Mouse (Mus musculus) hindbrain, embryonic 11.5 days (tissue): ENCODE results near the gene Galnt9. TPM values are rescaled to one million over a fixed set of nuclear protein-coding genes. Genes with fewer than 3 reads are reported as not detected.
A peak's percentile ranks its signal among the peaks of the same experiment; 100 is the strongest.

Experiments used
- ATAC-seq: fragments of 200-750 bp; cut with Nextera tagmentation; 2 replicates; pipeline ENCODE4 v1.8.0; 2017; ENCODE audit warnings: mild to moderate bottlenecking, moderate TSS enrichment, moderate library complexity; ENCODE audit not compliant: low FRiP score
- DNase-seq: peaks from one replicate; pipeline ENCODE4 v3.0.0-alpha.2; 2015; ENCODE audit warnings: low spot score
- H3K27ac ChIP-seq: fragments of 300-500 bp; sonication (generic); 2 replicates; pipeline ENCODE4 v1.5.1; 2014; ENCODE audit warnings: mild to moderate bottlenecking, low read depth, low read length
- H3K27me3 ChIP-seq: fragments of 300-500 bp; sonication (generic); 2 replicates; pipeline ENCODE4 v1.6.1; 2014; ENCODE audit warnings: mild to moderate bottlenecking, low read length, moderate library complexity, mixed read lengths; ENCODE audit not compliant: control insufficient read depth, insufficient read depth
- H3K36me3 ChIP-seq: fragments of 300-500 bp; sonication (generic); 2 replicates; pipeline ENCODE4 v1.6.1; 2014; ENCODE audit warnings: mild to moderate bottlenecking, low read length, moderate library complexity, mixed read lengths; ENCODE audit not compliant: control insufficient read depth, insufficient read depth
- H3K4me1 ChIP-seq: fragments of 300-500 bp; sonication (generic); replicated peaks from 2 replicates; pipeline ENCODE4 v1.6.1; 2014; ENCODE audit warnings: low read length, mixed read lengths; ENCODE audit not compliant: control insufficient read depth, insufficient read depth
- H3K4me2 ChIP-seq: fragments of 300-500 bp; sonication (generic); replicated peaks from 2 replicates; pipeline ENCODE4 v1.6.1; 2014; ENCODE audit warnings: mild to moderate bottlenecking, low read depth, low read length
- H3K4me3 ChIP-seq: fragments of 300-500 bp; sonication (generic); 2 replicates; pipeline ENCODE4 v1.5.1; 2014; ENCODE audit warnings: low read depth, low read length
- H3K9ac ChIP-seq: fragments of 300-500 bp; sonication (generic); 2 replicates; pipeline ENCODE4 v1.6.1; 2014; ENCODE audit warnings: low read depth, low read length
- H3K9me3 ChIP-seq: fragments of 300-500 bp; sonication (generic); 2 replicates; pipeline ENCODE4 v1.6.1; 2016; ENCODE audit warnings: low read length; ENCODE audit not compliant: control insufficient read depth
- WGBS: fragments of 180-500 bp; shearing (Covaris S2); extraction: QIAGEN DNeasy Blood & Tissue Kit; methylation state at CpG from one replicate; pipeline ENCODE4 v1.1.7; 2014; 5-methylcytosine and 5-hydroxymethylcytosine counted together
- polyA plus RNA-seq: library from polyadenylated mRNA; unstranded; fragments of >200 nt; fragmentation: Nextera tagmentation; extraction: Ambion mirVana; gene quantifications from 2 replicates; pipeline ENCODE4 v1.2.1, GENCODE M21; 2014

Gene Galnt9
- polyA plus RNA-seq, 1 experiment from 2014 or later: 4.3 TPM

DNA sequence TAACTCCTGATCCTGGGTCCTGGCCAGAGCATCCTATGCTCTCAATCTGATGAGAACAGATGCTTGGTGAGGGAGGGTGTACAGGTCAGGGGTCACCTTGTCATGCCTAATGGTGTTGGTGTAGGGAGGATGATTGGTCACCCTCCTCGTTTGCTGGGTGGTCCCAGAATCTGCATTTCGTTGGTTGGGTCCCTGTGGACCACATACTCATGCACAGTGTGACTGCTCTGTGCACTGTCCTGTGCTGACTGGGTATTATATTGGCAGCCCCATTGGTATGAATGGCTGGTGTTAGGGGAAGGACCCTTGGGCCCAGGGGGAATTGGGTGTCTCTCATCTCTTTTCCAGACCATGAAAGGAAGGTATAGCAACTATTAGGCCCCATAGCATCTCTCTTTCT is 11.0 kb downstream of the Galnt9 start:
- 63% methylated on average over 2 of the region's 2 CpGs for WGBS
- DNase-seq: no peak

DNA sequence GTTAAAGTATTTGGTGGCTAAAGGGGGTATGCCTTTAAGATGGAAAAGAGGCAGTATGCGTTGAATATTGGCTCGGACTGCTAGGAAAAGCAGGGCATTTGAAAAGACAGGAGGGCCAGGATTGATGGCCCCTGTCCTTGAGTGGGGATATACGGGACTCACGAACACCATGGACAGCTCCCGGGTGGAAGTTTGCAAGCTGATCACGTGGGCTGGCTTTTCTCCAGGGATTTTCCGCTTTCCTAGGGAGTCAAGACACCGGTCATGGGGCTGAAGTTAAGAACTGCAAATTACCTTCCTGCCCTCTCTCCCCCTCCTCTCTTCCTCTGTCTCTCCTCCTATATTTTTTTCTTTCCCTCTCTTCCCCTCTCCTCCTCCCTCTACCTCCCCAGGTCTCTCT is 14.2 kb downstream of the Galnt9 start:
- H3K4me3 ChIP-seq: no peak overlapping the region
- H3K36me3 ChIP-seq: no peaks in the 10 kb centered on the region
- H3K27me3 ChIP-seq: no peaks in the 10 kb centered on the region
- H3K9ac ChIP-seq: no peak overlapping the region
- H3K4me2 ChIP-seq: no peak overlapping the region
- WGBS: 14% methylated on average over 8 of the region's 8 CpGs
- peak; percentile 43 for DNase-seq
- ATAC-seq: no peak
- no peaks in the 10 kb centered on the region for H3K4me1 ChIP-seq
- H3K27ac ChIP-seq: no peak overlapping the region
- no peaks in the 10 kb centered on the region for H3K9me3 ChIP-seq

More for the DNA sequence above, 11.0 kb downstream of the Galnt9 start:
- Histone ChIP-seq H3K4me2 (no peak overlapping the region), H3K27me3 (no peaks in the 10 kb centered on the region), H3K9ac (no peak overlapping the region), H3K4me3 (no peak overlapping the region), H3K36me3 (no peaks in the 10 kb centered on the region), H3K27ac (no peak overlapping the region), H3K9me3 (no peaks in the 10 kb centered on the region), H3K4me1 (no peaks in the 10 kb centered on the region)
- no peak for ATAC-seq

DNA sequence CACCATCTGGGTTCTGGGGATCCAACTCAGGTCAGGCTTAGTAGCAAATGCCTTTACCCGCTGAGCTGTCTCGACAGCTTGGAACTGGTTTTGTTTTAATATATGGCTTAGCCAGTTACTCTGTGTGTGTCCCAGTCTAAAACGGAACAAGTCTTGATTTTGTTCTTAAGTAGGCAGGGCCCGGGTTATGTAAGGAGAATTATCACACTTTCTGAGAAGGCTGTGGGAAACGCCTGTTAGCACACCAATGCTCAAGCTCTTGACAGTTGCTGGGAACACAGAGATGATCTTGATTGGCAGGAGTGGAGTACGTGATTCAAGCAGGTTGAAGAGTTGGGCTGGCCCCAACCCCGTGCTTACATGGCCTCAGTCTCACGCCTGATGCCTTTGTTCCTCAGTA is 15.5 kb downstream of the Galnt9 start:
- Histone ChIP-seq H3K4me3 (no peak overlapping the region), H3K4me1 (no peaks in the 10 kb centered on the region), H3K36me3 (no peaks in the 10 kb centered on the region), H3K4me2 (no peak overlapping the region), H3K9me3 (no peaks in the 10 kb centered on the region), H3K27ac (no peak overlapping the region), H3K9ac (no peak overlapping the region), H3K27me3 (no peaks in the 10 kb centered on the region)
- WGBS: 90% methylated on average over 8 of the region's 8 CpGs
- no peak for ATAC-seq
- no peak for DNase-seq

- H3K36me3 ChIP-seq: no peaks in the 10 kb centered on the region
- no peak overlapping the region for H3K9ac ChIP-seq
- H3K27me3 ChIP-seq: no peaks in the 10 kb centered on the region
- no peak overlapping the region for H3K4me3 ChIP-seq
- no peak overlapping the region for H3K4me2 ChIP-seq
- H3K27ac ChIP-seq: no peak overlapping the region
- WGBS: 86% methylated on average over 16 of the region's 16 CpGs
- DNase-seq (no peak), ATAC-seq (no peak)
- no peaks in the 10 kb centered on the region for H3K4me1 ChIP-seq
- H3K9me3 ChIP-seq: no peaks in the 10 kb centered on the region
These were observed 18.7 kb downstream of the Galnt9 start for GRCm38 (mm10) chr5:110562741-110563326.

DNA sequence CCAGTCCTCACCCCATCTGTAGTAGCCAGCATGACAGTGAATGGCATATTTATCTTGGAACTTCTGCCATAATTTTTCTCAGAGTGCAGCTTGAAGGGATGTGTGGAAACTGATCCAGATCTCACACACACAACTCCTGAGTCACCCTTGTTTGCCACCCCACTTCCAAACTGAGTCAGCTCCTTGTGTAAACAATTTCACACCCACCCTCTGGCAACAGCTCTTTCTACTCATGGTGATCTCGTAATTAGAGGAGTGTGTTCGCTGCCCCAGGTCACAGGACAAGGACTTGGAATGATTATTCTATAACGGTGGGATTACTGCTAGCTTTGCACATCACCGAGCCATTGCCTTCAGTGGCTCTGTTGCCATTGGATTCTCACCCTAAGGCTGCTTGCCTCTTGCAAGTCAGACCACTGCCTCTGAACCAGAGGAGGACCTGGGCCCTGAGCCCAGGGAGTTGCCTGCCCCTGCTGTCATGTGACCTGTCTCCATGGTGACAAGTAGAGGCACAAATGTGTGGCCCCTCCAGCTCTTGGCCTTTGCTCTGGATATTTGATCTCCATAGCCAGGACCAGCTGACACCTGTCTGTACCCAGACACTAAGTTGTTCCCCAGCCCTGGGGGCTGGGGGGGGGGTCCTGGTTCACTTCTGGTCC is 21.0 kb downstream of the Galnt9 start:
- Histone ChIP-seq H3K9me3 (no peaks in the 10 kb centered on the region), H3K4me3 (no peak overlapping the region), H3K27ac (no peak overlapping the region), H3K27me3 (no peaks in the 10 kb centered on the region), H3K9ac (no peak overlapping the region), H3K36me3 (no peaks in the 10 kb centered on the region), H3K4me1 (no peaks in the 10 kb centered on the region), H3K4me2 (no peak overlapping the region)
- 65% methylated on average over 4 of the region's 4 CpGs for WGBS
- DNase-seq (peak; percentile 11), ATAC-seq (no peak)

- no peak for DNase-seq
- no peaks in the 10 kb centered on the region for H3K36me3 ChIP-seq
- no peak overlapping the region for H3K4me3 ChIP-seq
- no peaks in the 10 kb centered on the region for H3K4me1 ChIP-seq
- H3K27ac ChIP-seq: no peak overlapping the region
- H3K9me3 ChIP-seq: no peaks in the 10 kb centered on the region
- H3K27me3 ChIP-seq: no peaks in the 10 kb centered on the region
- no peak overlapping the region for H3K4me2 ChIP-seq
- no peak overlapping the region for H3K9ac ChIP-seq
- no peak for ATAC-seq
- WGBS: 90% methylated on average over 2 of the region's 2 CpGs
These were observed 23.4 kb downstream of the Galnt9 start for GRCm38 (mm10) chr5:110567547-110567946.

DNA sequence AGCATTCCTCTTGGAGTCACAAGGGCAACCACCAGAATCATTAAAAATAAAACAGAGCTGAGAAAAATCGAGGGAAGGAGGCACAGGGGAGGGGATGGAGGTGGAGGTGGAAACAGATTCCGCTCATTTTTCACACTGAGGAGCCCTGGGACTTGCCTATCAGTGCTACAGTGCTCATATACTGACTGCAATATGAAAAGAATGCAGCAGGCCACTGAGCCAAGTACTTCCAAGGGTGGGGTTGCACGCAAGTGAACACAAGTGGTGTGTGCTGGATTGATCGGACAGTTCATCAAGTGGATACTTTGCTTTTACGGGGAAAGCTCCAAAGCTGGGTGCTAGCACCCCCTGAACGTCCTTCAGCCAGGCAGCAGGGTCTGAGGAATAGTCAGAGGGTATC is 30.7 kb downstream of the Galnt9 start:
- no peak for DNase-seq
- Histone ChIP-seq H3K4me1 (no peaks in the 10 kb centered on the region), H3K27ac (no peak overlapping the region), H3K36me3 (no peaks in the 10 kb centered on the region), H3K27me3 (no peaks in the 10 kb centered on the region), H3K4me3 (no peak overlapping the region), H3K4me2 (no peak overlapping the region), H3K9ac (no peak overlapping the region), H3K9me3 (no peaks in the 10 kb centered on the region)
- ATAC-seq: no peak
- WGBS: 85% methylated on average over 6 of the region's 6 CpGs

GRCm38 (mm10) chr5:110579296-110579695 is 35.1 kb downstream of the Galnt9 start:
- Histone ChIP-seq H3K9ac (no peak overlapping the region), H3K27ac (no peak overlapping the region), H3K27me3 (no peaks in the 10 kb centered on the region), H3K9me3 (no peaks in the 10 kb centered on the region), H3K4me1 (no peaks in the 10 kb centered on the region), H3K4me3 (no peak overlapping the region), H3K36me3 (no peaks in the 10 kb centered on the region), H3K4me2 (no peak overlapping the region)
- ATAC-seq (no peak), DNase-seq (no peak)
- WGBS: 86% methylated on average over 4 of the region's 4 CpGs

DNA sequence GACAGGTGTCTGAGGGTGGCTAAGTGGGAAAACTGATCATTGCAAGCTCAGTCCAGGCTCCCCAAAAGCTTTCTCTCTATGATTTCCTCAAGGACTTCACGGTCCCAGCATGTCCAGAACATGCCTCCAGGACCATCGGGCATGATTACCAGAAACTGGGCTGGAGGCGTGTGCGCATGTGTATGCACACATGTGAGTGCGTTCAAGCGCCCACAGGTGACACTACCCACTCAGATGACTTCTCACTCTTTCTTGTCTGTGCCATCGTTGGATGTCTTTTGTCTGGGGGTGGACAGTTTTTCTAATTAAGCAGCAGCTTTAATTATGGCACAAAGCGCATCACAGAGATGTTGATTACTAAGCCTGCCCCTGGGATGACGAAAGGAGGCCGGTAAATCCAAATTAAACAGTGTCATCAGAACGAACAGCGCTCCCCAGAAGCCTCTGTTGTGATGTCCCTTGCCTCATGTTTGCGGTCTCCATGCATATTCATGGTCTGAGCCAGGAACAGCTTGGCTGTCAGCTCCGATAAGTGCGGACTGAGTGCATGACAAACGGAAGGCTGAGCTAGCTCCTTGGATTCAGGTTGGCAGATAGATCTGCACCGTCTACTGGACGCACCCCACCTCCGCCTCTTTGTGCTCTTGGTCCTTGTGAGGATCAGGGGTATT is 36.5 kb downstream of the Galnt9 start:
- H3K27ac ChIP-seq: no peak overlapping the region
- H3K9ac ChIP-seq: no peak overlapping the region
- H3K4me1 ChIP-seq: no peaks in the 10 kb centered on the region
- no peak overlapping the region for H3K4me2 ChIP-seq
- peak; percentile 20 for DNase-seq
- no peaks in the 10 kb centered on the region for H3K27me3 ChIP-seq
- H3K9me3 ChIP-seq: no peaks in the 10 kb centered on the region
- 73% methylated on average over 19 of the region's 19 CpGs for WGBS
- peak; percentile 49; the same call in 1 of the 2 replicates for ATAC-seq
- no peak overlapping the region for H3K4me3 ChIP-seq
- H3K36me3 ChIP-seq: no peaks in the 10 kb centered on the region
